ENCODE assay signal across 8 mouse cellular contexts in the genomic region with DNA sequence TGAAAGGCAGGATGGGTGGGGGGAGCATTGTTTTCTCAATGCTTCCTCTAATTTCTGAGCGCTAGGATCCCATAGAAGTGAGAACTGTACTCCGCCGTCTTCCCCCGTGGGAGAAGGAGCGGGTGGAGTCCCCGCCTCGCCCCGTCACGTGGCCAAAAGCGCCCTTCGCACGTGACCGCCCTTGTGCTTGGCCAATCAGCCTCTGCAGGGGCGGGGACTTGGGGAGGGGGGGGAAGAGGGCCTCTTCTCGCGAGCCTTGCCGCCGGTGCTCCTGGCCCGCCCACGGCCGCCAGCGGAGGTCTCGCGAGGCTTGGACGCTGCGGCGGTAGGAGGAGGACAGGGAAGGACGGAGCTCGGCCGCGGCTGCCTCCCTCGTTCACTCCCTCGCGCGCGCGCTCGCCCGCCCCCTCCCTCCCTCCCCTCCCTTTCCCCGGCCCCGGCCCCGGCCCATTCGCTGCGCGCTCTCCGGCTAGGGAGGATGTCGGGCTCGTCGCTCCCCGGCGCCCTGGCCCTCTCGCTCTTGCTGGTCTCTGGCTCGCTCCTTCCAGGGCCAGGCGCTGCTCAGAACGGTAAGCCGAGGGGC. TPM values are rescaled to one million over a fixed set of nuclear protein-coding genes. Genes with fewer than 3 reads are reported as not detected.
DNase-seq lines count a peak whose midpoint lies in the region; ATAC-seq and TF ChIP-seq lines count a peak whose summit lies in the region.

A gene (plus strand): TSS at position 283 of the 583 bp plus-strand sequence.

- WGBS in heart, embryonic 12.5 days = under 1% methylated on average over 54 of the region's 56 CpGs
- WGBS in kidney, postnatal 0 days = under 1% methylated on average over 40 of the region's 56 CpGs
- WGBS in liver, embryonic 11.5 days = under 1% methylated on average over 43 of the region's 56 CpGs
- WGBS in stomach, embryonic 14.5 days = under 1% methylated on average over 34 of the region's 56 CpGs

- H3K9ac ChIP-seq in heart, embryonic 12.5 days = peak within 1 kb of the TSS; percentile 99
- peak within 1 kb of the TSS; percentile 96 for H3K9ac ChIP-seq in kidney, postnatal 0 days (ENCODE audit: low read depth, low read length)
- H3K9ac ChIP-seq in liver, embryonic 11.5 days (ENCODE audit: low read depth, low read length) = peak within 1 kb of the TSS; percentile 94
- peak within 1 kb of the TSS; percentile 98 for H3K9ac ChIP-seq in stomach, embryonic 14.5 days (replicated peaks; ENCODE audit: low read depth, low read length)

- no peaks in the 10 kb centered on the region for H3K9me3 ChIP-seq in heart, embryonic 12.5 days (replicated peaks)
- no peaks in the 10 kb centered on the region for H3K9me3 ChIP-seq in kidney, postnatal 0 days (replicated peaks; ENCODE audit: low read length)
- no peaks in the 10 kb centered on the region for H3K9me3 ChIP-seq in liver, embryonic 11.5 days (ENCODE audit: control insufficient read depth, low read length)
- H3K9me3 ChIP-seq in stomach, embryonic 14.5 days (ENCODE audit: control insufficient read depth, low read depth, low read length) = no peaks in the 10 kb centered on the region

- peak within 1 kb of the TSS; percentile 86 for H3K4me2 ChIP-seq in heart, embryonic 12.5 days
- peak within 1 kb of the TSS; percentile 85 for H3K4me2 ChIP-seq in kidney, postnatal 0 days (ENCODE audit: low read length)
- H3K4me2 ChIP-seq in liver, embryonic 11.5 days = peak within 1 kb of the TSS; percentile 82
- H3K4me2 ChIP-seq in stomach, embryonic 14.5 days (replicated peaks; ENCODE audit: low read depth, low read length) = peak within 1 kb of the TSS; percentile 72

- peak within 1 kb of the TSS; percentile 98 for H3K4me3 ChIP-seq in heart, embryonic 12.5 days
- peak within 1 kb of the TSS; percentile 96 for H3K4me3 ChIP-seq in kidney, postnatal 0 days (replicated peaks; ENCODE audit: low read depth, low read length)
- H3K4me3 ChIP-seq in liver, embryonic 11.5 days (ENCODE audit: low read depth, low read length) = peak within 1 kb of the TSS; percentile 95
- peak within 1 kb of the TSS; percentile 96 for H3K4me3 ChIP-seq in stomach, embryonic 14.5 days (ENCODE audit: low read depth, low read length)

- DNase-seq in CD4-positive helper T cell, adult 2 months (ENCODE audit: low read depth, low spot score) = peak; percentile 100
- peak; percentile 98 for DNase-seq in brain, embryonic 18.5 days (ENCODE audit: low read depth, low spot score)
- DNase-seq in kidney, postnatal 0 days (ENCODE audit: low spot score) = peak; percentile 99
- peak; percentile 98 for DNase-seq in liver, embryonic 11.5 days (ENCODE audit: low spot score)
- peak; percentile 98 for DNase-seq in naive thymus-derived CD4-positive, alpha-beta T cell, adult 2 months (ENCODE audit: low read depth)

- no peak for TF ChIP-seq CTCF in kidney, postnatal 0 days (IDR thresholded peaks at IDR 0.05; ENCODE audit: low read depth)

- H3K36me3 ChIP-seq in heart, embryonic 12.5 days = no peaks in the 10 kb centered on the region
- no peaks in the 10 kb centered on the region for H3K36me3 ChIP-seq in kidney, postnatal 0 days (ENCODE audit: insufficient read depth, low read length)
- H3K36me3 ChIP-seq in liver, embryonic 11.5 days (ENCODE audit: control insufficient read depth, insufficient read depth, low read length) = no peaks in the 10 kb centered on the region
- no peaks in the 10 kb centered on the region for H3K36me3 ChIP-seq in stomach, embryonic 14.5 days (ENCODE audit: control insufficient read depth, insufficient read depth, low read length)

- H3K27ac ChIP-seq in heart, embryonic 12.5 days (ENCODE audit: poor library complexity, severe bottlenecking) = peak within 1 kb of the TSS; percentile 98
- H3K27ac ChIP-seq in kidney, postnatal 0 days = peak within 1 kb of the TSS; percentile 98
- peak within 1 kb of the TSS; percentile 90 for H3K27ac ChIP-seq in liver, embryonic 11.5 days (ENCODE audit: low read depth, low read length)
- H3K27ac ChIP-seq in stomach, embryonic 14.5 days (ENCODE audit: low read length) = peak within 1 kb of the TSS; percentile 94

- no peaks in the 10 kb centered on the region for H3K27me3 ChIP-seq in heart, embryonic 12.5 days (replicated peaks)
- H3K27me3 ChIP-seq in kidney, postnatal 0 days (ENCODE audit: insufficient read depth, low read length) = no peaks in the 10 kb centered on the region
- no peaks in the 10 kb centered on the region for H3K27me3 ChIP-seq in liver, embryonic 11.5 days (replicated peaks; ENCODE audit: control insufficient read depth, insufficient read depth, low read length)
- no peaks in the 10 kb centered on the region for H3K27me3 ChIP-seq in stomach, embryonic 14.5 days (ENCODE audit: control insufficient read depth, insufficient read depth, low read length)

- H3K4me1 ChIP-seq in heart, embryonic 12.5 days (replicated peaks) = peaks cover 6% of the 10 kb centered on the region
- no peaks in the 10 kb centered on the region for H3K4me1 ChIP-seq in kidney, postnatal 0 days (replicated peaks; ENCODE audit: insufficient read depth, low read length)
- H3K4me1 ChIP-seq in liver, embryonic 11.5 days (replicated peaks; ENCODE audit: control insufficient read depth, insufficient read depth, low read length) = peaks cover 7% of the 10 kb centered on the region; the same call in 1 of the 2 replicates
- 0 out of 2 replicates have a peak, but pooled peaks cover 6% of the 10 kb centered on the region for H3K4me1 ChIP-seq in stomach, embryonic 14.5 days (ENCODE audit: control insufficient read depth, insufficient read depth, low read length)

- ATAC-seq in erythroid progenitor cell, adult 5-6 weeks (replicated peaks; ENCODE audit: low FRiP score, poor library complexity, severe bottlenecking) = peak; percentile 89
- peak; percentile 98 for ATAC-seq in heart, embryonic 12.5 days (ENCODE audit: insufficient number of reproducible peaks, low FRiP score)
- peak; percentile 99 for ATAC-seq in kidney, postnatal 0 days (replicated peaks; ENCODE audit: low FRiP score, low read depth)
- ATAC-seq in liver, embryonic 11.5 days (replicated peaks; ENCODE audit: low FRiP score) = peak; percentile 97
- ATAC-seq in stomach, embryonic 14.5 days (ENCODE audit: insufficient number of reproducible peaks, insufficient read depth, low FRiP score, low read depth) = peak; percentile 98

RNA-seq across cellular contexts. Expression of the gene that starts here (rescaled TPM):
- 415 and 552 TPM in 2 replicates for total RNA-seq in erythroid progenitor cell, adult 5-6 weeks (2015; ENCODE audit: low replicate concordance)
- 202 and 230 TPM in 2 replicates for total RNA-seq in erythroid progenitor cell, adult 5-6 weeks (2017; ENCODE audit: low replicate concordance)
- polyA plus RNA-seq in heart, embryonic 12.5 days (2016; fragmentation: Nextera tagmentation; extraction: Ambion mirVana) = 122 and 131 TPM in 2 replicates
- polyA plus RNA-seq in kidney, postnatal 0 days (2015; fragmentation: Nextera tagmentation; extraction: Ambion mirVana) = 168 and 169 TPM in 2 replicates
- polyA plus RNA-seq in liver, embryonic 11.5 days (2014; fragmentation: Nextera tagmentation; extraction: Ambion mirVana) = 113 and 114 TPM in 2 replicates
- polyA plus RNA-seq in stomach, embryonic 14.5 days (2014; fragmentation: Nextera tagmentation; extraction: Ambion mirVana) = 152 and 154 TPM in 2 replicates

Comparison
In these comparisons a context has a peak if more than half of its experiments do, and no peak if none do; other contexts are left out.
1. Peak in every context shown above with its lines: DNase-seq, ATAC-seq, H3K4me3 ChIP-seq and H3K27ac ChIP-seq.